ENCODE assay signal across 9 mouse cellular contexts in the genomic region with DNA sequence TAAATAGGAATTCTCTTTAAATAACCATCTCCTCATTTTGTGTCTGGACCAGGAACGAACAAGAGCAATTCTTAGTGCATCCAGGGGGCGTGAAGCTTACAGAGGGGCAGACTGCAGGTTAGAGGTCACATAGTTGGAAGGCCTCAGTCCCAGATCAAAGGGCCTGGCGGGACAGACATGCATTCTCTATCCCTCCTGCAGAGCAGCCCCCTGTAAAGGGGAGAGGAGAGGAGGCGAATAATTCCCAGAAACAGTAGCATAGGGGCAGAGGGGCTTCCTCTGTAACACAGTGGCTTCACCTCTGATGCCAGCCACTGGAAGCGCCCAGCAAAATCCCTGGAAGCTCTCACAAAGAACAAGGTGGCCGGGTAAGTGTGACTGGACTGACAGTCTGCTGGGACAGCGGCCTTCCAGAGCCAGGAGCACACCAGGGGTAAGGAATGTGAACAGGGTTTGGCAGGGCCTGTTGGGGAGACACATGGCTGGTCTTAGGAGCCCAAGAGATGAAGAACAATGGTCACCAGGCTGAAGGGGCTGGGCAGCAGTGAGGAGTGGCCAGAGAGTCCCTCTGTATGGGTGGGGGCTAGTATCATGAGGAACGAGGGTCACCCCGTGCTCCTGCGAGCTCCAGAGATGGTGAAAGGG. TPM values are rescaled to one million over a fixed set of nuclear protein-coding genes. Genes with fewer than 3 reads are reported as not detected.
A peak's percentile ranks its signal among the peaks of the same experiment; 100 is the strongest.
DNase-seq lines count a peak whose midpoint lies in the region; ATAC-seq and TF ChIP-seq lines count a peak whose summit lies in the region.
"Had no signal": no experiment of that assay in that cellular context is flagged by ENCODE, and none has a peak within 500 bp of the region (broad histone marks: within the 10 kb centered on the region; RNA-seq: fewer than 3 reads in every experiment).

No protein-coding gene starts in this region.

- intact Hi-C loops in gastrocnemius, adult 2 months (cut with DNase I) = no loop called here

- H3K9me3 ChIP-seq in limb, embryonic 15.5 days = no peaks in the 10 kb centered on the region

- TF ChIP-seq CTCF in gastrocnemius, adult 2 months (IDR thresholded peaks at IDR 0.05) = no peak
- no peak for TF ChIP-seq CTCF in spleen, adult 2 months (IDR thresholded peaks at IDR 0.05; ENCODE audit: extremely low read depth, insufficient read depth, insufficient read length, insufficient replicate concordance)

- peaks cover 34% of the 10 kb centered on the region for H3K36me3 ChIP-seq in spleen, adult 2 months (ENCODE audit: control insufficient read depth, insufficient read depth, low read length)
- H3K36me3 ChIP-seq in limb, embryonic 15.5 days = peaks cover 48% of the 10 kb centered on the region

- no peaks in the 10 kb centered on the region for H3K27me3 ChIP-seq in spleen, adult 2 months (ENCODE audit: control insufficient read depth, insufficient read depth, low read length)
- no peaks in the 10 kb centered on the region for H3K27me3 ChIP-seq in limb, embryonic 15.5 days
- H3K27me3 ChIP-seq: CH12.LX had no signal

- TF ChIP-seq POLR2A in spleen, adult 2 months (IDR thresholded peaks at IDR 0.05; ENCODE audit: low read depth, low read length) = no peak

- H3K9ac ChIP-seq in limb, embryonic 15.5 days = no peak overlapping the region

- no peak overlapping the region for H3K4me3 ChIP-seq in gastrocnemius, adult 2 months
- no peak overlapping the region for H3K4me3 ChIP-seq in spleen, adult 2 months (ENCODE audit: extremely low read depth, insufficient read depth, insufficient read length)
- H3K4me3 ChIP-seq in limb, embryonic 15.5 days = no peak overlapping the region

- ATAC-seq in limb, embryonic 15.5 days (ENCODE audit: insufficient number of reproducible peaks, low FRiP score, low TSS enrichment, low read depth) = no peak

- WGBS in spleen, adult 2 months = 73% methylated on average over 10 of the region's 10 CpGs
- 48% methylated on average over 10 of the region's 10 CpGs for WGBS in limb, embryonic 15.5 days

- H3K4me2 ChIP-seq in limb, embryonic 15.5 days = no peak overlapping the region

- peak; percentile 16 for DNase-seq in gastrocnemius, adult 2 months
- no peak for DNase-seq in gastrocnemius, postnatal 25 days
- no peak for DNase-seq in spleen, adult 2 months (ENCODE audit: low read depth in 1 of 2, low spot score in 2 of 2)
- DNase-seq in spleen, postnatal 10 days (ENCODE audit: low spot score in 2 of 2) = no peak
- no peak for DNase-seq in right cerebral cortex, postnatal 4 days
- no peak for DNase-seq in left cerebral cortex, adult 9 months (ENCODE audit: low spot score in 2 of 2)
- no peak for DNase-seq in T-cell, adult 2 months (ENCODE audit: low spot score)

- H3K27ac ChIP-seq in gastrocnemius, adult 2 months = no peak overlapping the region
- H3K27ac ChIP-seq in spleen, adult 2 months (ENCODE audit: insufficient read depth, low read length) = peak overlapping the region; percentile 75
- 0 out of 2 replicates have a peak overlapping the region, but pooled peaks have one; percentile 55 for H3K27ac ChIP-seq in limb, embryonic 15.5 days

- peaks cover 10% of the 10 kb centered on the region; the same call in 1 of the 2 replicates for H3K4me1 ChIP-seq in spleen, adult 2 months (ENCODE audit: control insufficient read depth, insufficient read depth, insufficient read length)
- H3K4me1 ChIP-seq in limb, embryonic 15.5 days = peaks cover 28% of the 10 kb centered on the region

RNA-seq across cellular contexts. Expression of gene Unc13d, which starts 1.0 kb away (rescaled TPM):
- total RNA-seq in gastrocnemius, adult 2 months (2021) = under 1 TPM; 0.13 to 0.50 TPM
- total RNA-seq in gastrocnemius, postnatal 25 days (2021) = under 1 TPM; 0.16 to 0.38 TPM
- 49.4 and 65.0 TPM in 2 replicates for polyA plus RNA-seq in spleen, adult 2 months (2012; rRNA removed)
- polyA plus RNA-seq in limb, embryonic 15.5 days (2015; fragmentation: Nextera tagmentation; extraction: Ambion mirVana) = 6.5 and 8.8 TPM in 2 replicates

RNA-seq across cellular contexts. Expression of gene Wbp2, which starts 8.0 kb away (rescaled TPM):
- 10 to 100 TPM; 77.2 to 81.8 TPM for total RNA-seq in gastrocnemius, adult 2 months (2021)
- 10 to 100 TPM; 58.1 to 64.4 TPM for total RNA-seq in gastrocnemius, postnatal 25 days (2021)
- 135 and 162 TPM in 2 replicates for polyA plus RNA-seq in spleen, adult 2 months (2012; rRNA removed)
- 61.6 and 75.5 TPM in 2 replicates for polyA plus RNA-seq in limb, embryonic 15.5 days (2015; fragmentation: Nextera tagmentation; extraction: Ambion mirVana)

RNA-seq across cellular contexts. Expression of gene Trim47, which starts 48.2 kb away (rescaled TPM):
- 10 to 100 TPM in 1 of 2 experiments, 1 to 10 TPM in 1; 6.0 to 12.2 TPM for total RNA-seq in gastrocnemius, adult 2 months (2021)
- total RNA-seq in gastrocnemius, postnatal 25 days (2021) = 10 to 100 TPM in 1 of 2 experiments, 1 to 10 TPM in 1; 7.9 to 14.5 TPM
- 19.4 and 26.1 TPM in 2 replicates for polyA plus RNA-seq in spleen, adult 2 months (2012; rRNA removed)
- polyA plus RNA-seq in limb, embryonic 15.5 days (2015; fragmentation: Nextera tagmentation; extraction: Ambion mirVana) = 31.2 and 42.4 TPM in 2 replicates

RNA-seq across cellular contexts. Expression of gene Unk, which starts 48.7 kb away (rescaled TPM):
- 1 to 10 TPM; 7.0 to 7.4 TPM for total RNA-seq in gastrocnemius, adult 2 months (2021)
- total RNA-seq in gastrocnemius, postnatal 25 days (2021) = 1 to 10 TPM; 6.1 to 6.6 TPM
- polyA plus RNA-seq in spleen, adult 2 months (2012; rRNA removed) = 37.9 and 64.9 TPM in 2 replicates
- 34.7 and 35.1 TPM in 2 replicates for polyA plus RNA-seq in limb, embryonic 15.5 days (2015; fragmentation: Nextera tagmentation; extraction: Ambion mirVana)

RNA-seq across cellular contexts. Expression of gene H3f3b, which starts 51.0 kb away (rescaled TPM):
- 10 to 100 TPM; 55.9 to 58.7 TPM for total RNA-seq in gastrocnemius, adult 2 months (2021)
- 10 to 100 TPM; 65.8 to 68.4 TPM for total RNA-seq in gastrocnemius, postnatal 25 days (2021)
- polyA plus RNA-seq in spleen, adult 2 months (2012; rRNA removed) = 161 and 200 TPM in 2 replicates
- 1,660 and 1,740 TPM in 2 replicates for polyA plus RNA-seq in limb, embryonic 15.5 days (2015; fragmentation: Nextera tagmentation; extraction: Ambion mirVana)
